Mouse (Mus musculus): ENCODE data around the gene Krtap10-4. TPM values are rescaled to one million over a fixed set of nuclear protein-coding genes. Genes with fewer than 3 reads are reported as not detected.
"Not testable (repeated sequence)": the region's sequence is repeated elsewhere in the genome, so short reads cannot be mapped to it uniquely, and the experiment has no call there.

The Krtap10-4 gene
- polyA plus RNA-seq, 1 experiment from 2014 or later: not detected

DNA sequence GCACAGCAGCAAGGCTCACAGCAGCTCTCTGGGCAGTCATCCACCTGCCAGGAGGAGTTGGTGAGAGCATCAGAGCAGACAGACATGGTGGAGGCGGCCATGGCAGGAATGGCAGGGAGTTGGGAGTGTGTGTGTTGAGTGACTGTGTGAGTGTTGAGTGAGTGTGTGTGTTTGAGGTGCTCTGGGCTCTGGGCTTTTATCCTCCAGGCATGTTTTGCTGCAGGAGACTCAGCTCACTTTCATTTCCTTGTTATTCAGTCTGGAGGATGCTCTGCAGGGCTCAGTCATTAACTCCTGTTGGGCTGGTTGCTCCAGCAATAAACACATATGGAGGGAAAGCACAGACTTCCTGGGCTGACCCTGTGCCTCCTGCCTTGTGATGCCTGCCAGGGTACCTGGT, 50.1 kb downstream of the Krtap10-4 start, which contains the start of gene Gm7138:
Gene Gm7138 (minus strand): TSS at position 101 of the 400 bp plus-strand sequence.
- H3K27ac ChIP-seq; H3K9ac ChIP-seq; H3K4me3 ChIP-seq (replicated peaks); H3K4me1 ChIP-seq (replicated peaks); H3K27me3 ChIP-seq (replicated peaks); H3K9me3 ChIP-seq; ATAC-seq; H3K36me3 ChIP-seq; H3K4me2 ChIP-seq (replicated peaks): not testable (repeated sequence)
- 78% methylated on average over 1 of the region's 1 CpGs for WGBS

Other genes with a start within 250 kb of the Krtap10-4 start
- 146 and 156 TPM in 2 replicates for gene Pttg1ip, start 245.4 kb downstream of the Krtap10-4 start, polyA plus RNA-seq (2015; fragmentation: Nextera tagmentation; extraction: Ambion mirVana)
- gene Sumo3, start 221.0 kb downstream of the Krtap10-4 start, polyA plus RNA-seq (2015; fragmentation: Nextera tagmentation; extraction: Ambion mirVana): 338 and 345 TPM in 2 replicates
- 4.1 and 5.4 TPM in 2 replicates for gene Gm49325, start 220.9 kb downstream of the Krtap10-4 start, polyA plus RNA-seq (2015; fragmentation: Nextera tagmentation; extraction: Ambion mirVana)
- 65.0 and 70.3 TPM in 2 replicates for gene Ube2g2, start 204.8 kb downstream of the Krtap10-4 start, polyA plus RNA-seq (2015; fragmentation: Nextera tagmentation; extraction: Ambion mirVana)
- 0.47 and 0.53 TPM in 2 replicates for gene Tspear, start 140.5 kb downstream of the Krtap10-4 start, polyA plus RNA-seq (2015; fragmentation: Nextera tagmentation; extraction: Ambion mirVana)
- gene Gm19402, start 136.3 kb downstream of the Krtap10-4 start, polyA plus RNA-seq (2015; fragmentation: Nextera tagmentation; extraction: Ambion mirVana): not detected in 2 replicates
- not detected in 2 replicates for gene Gm9508, start 129.9 kb downstream of the Krtap10-4 start, polyA plus RNA-seq (2015; fragmentation: Nextera tagmentation; extraction: Ambion mirVana)
- gene Gm10272, start 120.5 kb downstream of the Krtap10-4 start, polyA plus RNA-seq (2015; fragmentation: Nextera tagmentation; extraction: Ambion mirVana): not detected in 2 replicates
- gene Gm10024, start 115.6 kb downstream of the Krtap10-4 start, polyA plus RNA-seq (2015; fragmentation: Nextera tagmentation; extraction: Ambion mirVana): not detected in 2 replicates
- gene Gm10142, start 111.3 kb downstream of the Krtap10-4 start, polyA plus RNA-seq (2015; fragmentation: Nextera tagmentation; extraction: Ambion mirVana): not detected in 2 replicates
- not detected in 2 replicates for gene Krtap12-1, start 106.5 kb downstream of the Krtap10-4 start, polyA plus RNA-seq (2015; fragmentation: Nextera tagmentation; extraction: Ambion mirVana)
- not detected in 2 replicates for gene Gm10100, start 100.6 kb downstream of the Krtap10-4 start, polyA plus RNA-seq (2015; fragmentation: Nextera tagmentation; extraction: Ambion mirVana)
- not detected in 2 replicates for gene Gm18596, start 84.5 kb downstream of the Krtap10-4 start, polyA plus RNA-seq (2015; fragmentation: Nextera tagmentation; extraction: Ambion mirVana)
- gene Gm9736, start 75.7 kb downstream of the Krtap10-4 start, polyA plus RNA-seq (2015; fragmentation: Nextera tagmentation; extraction: Ambion mirVana): not detected in 2 replicates
- not detected in 2 replicates for gene Gm3233, start 67.4 kb downstream of the Krtap10-4 start, polyA plus RNA-seq (2015; fragmentation: Nextera tagmentation; extraction: Ambion mirVana)
- not detected in 2 replicates for gene Gm3238, start 55.8 kb downstream of the Krtap10-4 start, polyA plus RNA-seq (2015; fragmentation: Nextera tagmentation; extraction: Ambion mirVana)
- not detected in 2 replicates for gene Gm7138, start 50.2 kb downstream of the Krtap10-4 start, polyA plus RNA-seq (2015; fragmentation: Nextera tagmentation; extraction: Ambion mirVana)
- not detected in 2 replicates for gene Gm3250, start 44.6 kb downstream of the Krtap10-4 start, polyA plus RNA-seq (2015; fragmentation: Nextera tagmentation; extraction: Ambion mirVana)
- gene Gm7137, start 38.9 kb downstream of the Krtap10-4 start, polyA plus RNA-seq (2015; fragmentation: Nextera tagmentation; extraction: Ambion mirVana): not detected in 2 replicates
- gene Gm9639, start 32.0 kb downstream of the Krtap10-4 start, polyA plus RNA-seq (2015; fragmentation: Nextera tagmentation; extraction: Ambion mirVana): not detected in 2 replicates
- not detected in 2 replicates for gene Gm19668, start 28.0 kb downstream of the Krtap10-4 start, polyA plus RNA-seq (2015; fragmentation: Nextera tagmentation; extraction: Ambion mirVana)
- gene Gm9507, start 15.3 kb downstream of the Krtap10-4 start, polyA plus RNA-seq (2015; fragmentation: Nextera tagmentation; extraction: Ambion mirVana): not detected in 2 replicates
- not detected in 2 replicates for gene Gm2696, start 12.4 kb downstream of the Krtap10-4 start, polyA plus RNA-seq (2015; fragmentation: Nextera tagmentation; extraction: Ambion mirVana)
- not detected in 2 replicates for gene Krtap10-10, start 8.9 kb upstream of the Krtap10-4 start, polyA plus RNA-seq (2015; fragmentation: Nextera tagmentation; extraction: Ambion mirVana)
- gene Gm36176, start 19.7 kb upstream of the Krtap10-4 start, polyA plus RNA-seq (2015; fragmentation: Nextera tagmentation; extraction: Ambion mirVana): not detected in 2 replicates
- gene Gm10318, start 25.8 kb upstream of the Krtap10-4 start, polyA plus RNA-seq (2015; fragmentation: Nextera tagmentation; extraction: Ambion mirVana): not detected in 2 replicates
- gene Gm3285, start 34.9 kb upstream of the Krtap10-4 start, polyA plus RNA-seq (2015; fragmentation: Nextera tagmentation; extraction: Ambion mirVana): not detected in 2 replicates
- gene Lrrc3, start 75.4 kb upstream of the Krtap10-4 start, polyA plus RNA-seq (2015; fragmentation: Nextera tagmentation; extraction: Ambion mirVana): 3.9 TPM in 2 replicates
- 1.1 and 1.2 TPM in 2 replicates for gene Trpm2, start 143.5 kb upstream of the Krtap10-4 start, polyA plus RNA-seq (2015; fragmentation: Nextera tagmentation; extraction: Ambion mirVana)
- 17.3 and 17.5 TPM in 2 replicates for gene 1810043G02Rik, start 151.4 kb upstream of the Krtap10-4 start, polyA plus RNA-seq (2015; fragmentation: Nextera tagmentation; extraction: Ambion mirVana)
- 252 and 254 TPM in 2 replicates for gene Pfkl, start 183.0 kb upstream of the Krtap10-4 start, polyA plus RNA-seq (2015; fragmentation: Nextera tagmentation; extraction: Ambion mirVana)
- 0.11 and 0.31 TPM in 2 replicates for gene Dnmt3l, start 214.9 kb upstream of the Krtap10-4 start, polyA plus RNA-seq (2015; fragmentation: Nextera tagmentation; extraction: Ambion mirVana)
- 0.15 and 0.28 TPM in 2 replicates for gene Aire, start 216.5 kb upstream of the Krtap10-4 start, polyA plus RNA-seq (2015; fragmentation: Nextera tagmentation; extraction: Ambion mirVana)
- gene Icosl, start 242.2 kb upstream of the Krtap10-4 start, polyA plus RNA-seq (2015; fragmentation: Nextera tagmentation; extraction: Ambion mirVana): 4.7 and 4.8 TPM in 2 replicates